In genomic region chr5:75472484-75472883, GRCm38 (mm10) we compare ENCODE assay signal across 27 mouse cellular contexts.
DNase-seq lines count a peak whose midpoint lies in the region; ATAC-seq lines count a peak whose summit lies in the region.
"Had no signal": no experiment of that assay in that cellular context is flagged by ENCODE, and none has a peak within 500 bp of the region (broad histone marks: within the 10 kb centered on the region; RNA-seq: fewer than 3 reads in every experiment).

No protein-coding gene starts in this region.

- peak; percentile 33; the same call in 1 of the 2 replicates for ATAC-seq in hindbrain, embryonic 11.5 days (ENCODE audit: low FRiP score)
- ATAC-seq in hindbrain, embryonic 14.5 days (ENCODE audit: low FRiP score), result no peak
- peak; percentile 79 for ATAC-seq in forebrain, embryonic 14.5 days
- peak; percentile 67 for ATAC-seq in lung, embryonic 15.5 days (ENCODE audit: borderline replicate concordance, extremely low read depth, low FRiP score, low TSS enrichment)
- ATAC-seq: activated CD4-positive, CD25-positive, alpha-beta regulatory T cell, adult 4 months; intestine, embryonic 15.5 days; liver, embryonic 12.5 days had no signal

- H3K9ac ChIP-seq in hindbrain, embryonic 11.5 days (ENCODE audit: low read depth, low read length), result no peak overlapping the region
- no peak overlapping the region for H3K9ac ChIP-seq in hindbrain, embryonic 14.5 days
- H3K9ac ChIP-seq in forebrain, embryonic 14.5 days (ENCODE audit: low read length), result no peak overlapping the region
- H3K9ac ChIP-seq in lung, embryonic 15.5 days, result no peak overlapping the region
- H3K9ac ChIP-seq: embryonic facial prominence, embryonic 15.5 days; hindbrain, embryonic 15.5 days; intestine, embryonic 15.5 days; limb, embryonic 13.5 days; liver, embryonic 12.5 days had no signal

- no peak overlapping the region for H3K4me3 ChIP-seq in hindbrain, embryonic 11.5 days (ENCODE audit: low read depth, low read length)
- H3K4me3 ChIP-seq in hindbrain, embryonic 14.5 days (replicated peaks; ENCODE audit: low read length), result no peak overlapping the region
- H3K4me3 ChIP-seq in forebrain, embryonic 14.5 days (ENCODE audit: low read depth, low read length), result no peak overlapping the region
- no peak overlapping the region for H3K4me3 ChIP-seq in lung, embryonic 15.5 days
- H3K4me3 ChIP-seq: embryonic facial prominence, embryonic 15.5 days; heart, adult 2 months; hindbrain, embryonic 15.5 days; intestine, embryonic 15.5 days; layer of hippocampus, adult 2 months; limb, embryonic 13.5 days; liver, embryonic 12.5 days; midbrain, embryonic 10.5 days had no signal

- no peak for DNase-seq in hindbrain, embryonic 11.5 days (ENCODE audit: low spot score)
- no peak for DNase-seq in hindbrain, embryonic 14.5 days (ENCODE audit: low spot score)
- DNase-seq in forebrain, embryonic 14.5 days (ENCODE audit: low spot score), result peak; percentile 67
- peak; percentile 83 for DNase-seq in lung, postnatal 36 days
- DNase-seq in frontal cortex, postnatal 10 days (ENCODE audit: low spot score in 2 of 2), result no peak
- DNase-seq in urinary bladder, postnatal 36 days (ENCODE audit: low spot score in 2 of 2), result no peak
- no peak for DNase-seq in testis, postnatal 10 days (ENCODE audit: low spot score)
- DNase-seq: adrenal gland, postnatal 14 days; B cell, adult 2 months; cerebellum, adult 9-10 months; gastrocnemius, postnatal 25 days; heart, adult 2 months; kidney, adult 8-10 months; kidney, postnatal 25 days; layer of hippocampus, postnatal 36 days; thymus, adult 2 months had no signal

- H3K36me3 ChIP-seq in hindbrain, embryonic 11.5 days (ENCODE audit: control insufficient read depth, insufficient read depth, low read length), result no peaks in the 10 kb centered on the region
- no peaks in the 10 kb centered on the region for H3K36me3 ChIP-seq in hindbrain, embryonic 14.5 days (replicated peaks; ENCODE audit: control insufficient read depth, insufficient read depth)
- H3K36me3 ChIP-seq in forebrain, embryonic 14.5 days (ENCODE audit: control insufficient read depth, insufficient read depth, low read length), result no peaks in the 10 kb centered on the region
- H3K36me3 ChIP-seq in lung, embryonic 15.5 days, result no peaks in the 10 kb centered on the region
- H3K36me3 ChIP-seq: embryonic facial prominence, embryonic 15.5 days; hindbrain, embryonic 15.5 days; intestine, embryonic 15.5 days; limb, embryonic 13.5 days; liver, embryonic 12.5 days; midbrain, embryonic 10.5 days had no signal

- 48% methylated on average over 3 of the region's 3 CpGs for WGBS in hindbrain, embryonic 11.5 days
- 27% methylated on average over 3 of the region's 3 CpGs for WGBS in hindbrain, embryonic 14.5 days
- WGBS in forebrain, embryonic 14.5 days, result 28% methylated on average over 3 of the region's 3 CpGs
- 29% methylated on average over 3 of the region's 3 CpGs for WGBS in lung, embryonic 15.5 days

- H3K4me1 ChIP-seq in hindbrain, embryonic 11.5 days (replicated peaks; ENCODE audit: control insufficient read depth, insufficient read depth, low read length), result no peaks in the 10 kb centered on the region
- peaks cover 4% of the 10 kb centered on the region; the same call in 1 of the 2 replicates for H3K4me1 ChIP-seq in hindbrain, embryonic 14.5 days (replicated peaks; ENCODE audit: control insufficient read depth, insufficient read depth, low read length)
- peaks cover 10% of the 10 kb centered on the region; the same call in 1 of the 2 replicates for H3K4me1 ChIP-seq in forebrain, embryonic 14.5 days (ENCODE audit: control insufficient read depth, insufficient read depth, low read length)
- H3K4me1 ChIP-seq in lung, embryonic 15.5 days, result 0 out of 2 replicates have a peak, but pooled peaks cover under 1% of the 10 kb centered on the region
- H3K4me1 ChIP-seq: hindbrain, embryonic 15.5 days; intestine, embryonic 15.5 days had no signal

- no peaks in the 10 kb centered on the region for H3K9me3 ChIP-seq in hindbrain, embryonic 11.5 days (ENCODE audit: control insufficient read depth, low read length)
- H3K9me3 ChIP-seq in hindbrain, embryonic 14.5 days (ENCODE audit: control insufficient read depth, low read length), result no peaks in the 10 kb centered on the region
- no peaks in the 10 kb centered on the region for H3K9me3 ChIP-seq in forebrain, embryonic 14.5 days (replicated peaks; ENCODE audit: control insufficient read depth, low read length)
- no peaks in the 10 kb centered on the region for H3K9me3 ChIP-seq in lung, embryonic 15.5 days
- H3K9me3 ChIP-seq: embryonic facial prominence, embryonic 15.5 days; hindbrain, embryonic 15.5 days; intestine, embryonic 15.5 days; limb, embryonic 13.5 days; liver, embryonic 12.5 days; midbrain, embryonic 10.5 days had no signal

- H3K27ac ChIP-seq in hindbrain, embryonic 11.5 days (ENCODE audit: low read depth, low read length), result no peak overlapping the region
- no peak overlapping the region for H3K27ac ChIP-seq in hindbrain, embryonic 14.5 days
- no peak overlapping the region for H3K27ac ChIP-seq in forebrain, embryonic 14.5 days (ENCODE audit: low read depth, low read length)
- 0 out of 2 replicates have a peak overlapping the region, but pooled peaks have one; percentile 29 for H3K27ac ChIP-seq in lung, embryonic 15.5 days
- H3K27ac ChIP-seq: embryonic facial prominence, embryonic 15.5 days; heart, adult 2 months; hindbrain, embryonic 15.5 days; intestine, embryonic 15.5 days; layer of hippocampus, adult 2 months; limb, embryonic 13.5 days; liver, embryonic 12.5 days; macrophage; midbrain, embryonic 10.5 days had no signal

- no peak overlapping the region for H3K4me2 ChIP-seq in hindbrain, embryonic 11.5 days (replicated peaks; ENCODE audit: low read depth, low read length)
- no peak overlapping the region for H3K4me2 ChIP-seq in hindbrain, embryonic 14.5 days (replicated peaks)
- H3K4me2 ChIP-seq in forebrain, embryonic 14.5 days (ENCODE audit: low read length), result no peak overlapping the region
- no peak overlapping the region for H3K4me2 ChIP-seq in lung, embryonic 15.5 days
- H3K4me2 ChIP-seq: embryonic facial prominence, embryonic 15.5 days; hindbrain, embryonic 15.5 days; intestine, embryonic 15.5 days; limb, embryonic 13.5 days; liver, embryonic 12.5 days had no signal

- H3K27me3 ChIP-seq in hindbrain, embryonic 11.5 days (ENCODE audit: control insufficient read depth, insufficient read depth, low read length), result no peaks in the 10 kb centered on the region
- no peaks in the 10 kb centered on the region for H3K27me3 ChIP-seq in hindbrain, embryonic 14.5 days (ENCODE audit: control insufficient read depth, insufficient read depth, low read length)
- H3K27me3 ChIP-seq in forebrain, embryonic 14.5 days (replicated peaks; ENCODE audit: control insufficient read depth, insufficient read depth, low read length), result no peaks in the 10 kb centered on the region
- H3K27me3 ChIP-seq in lung, embryonic 15.5 days, result no peaks in the 10 kb centered on the region
- H3K27me3 ChIP-seq: CH12.LX; embryonic facial prominence, embryonic 15.5 days; hindbrain, embryonic 15.5 days; intestine, embryonic 15.5 days; limb, embryonic 13.5 days; liver, embryonic 12.5 days had no signal

Comparison
In these comparisons a context has a peak if more than half of its experiments do, and no peak if none do; other contexts are left out.
1. DNase-seq: peak in forebrain, embryonic 14.5 days (single experiment) and lung, postnatal 36 days (single experiment); none in hindbrain, embryonic 11.5 days (single experiment), hindbrain, embryonic 14.5 days (single experiment), frontal cortex, postnatal 10 days (0 of 2), urinary bladder, postnatal 36 days (0 of 2) and testis, postnatal 10 days (single experiment).